Mouse (Mus musculus) forebrain, embryonic 11.5 days (tissue): ENCODE measurements at regions not wholly inside any gene's neighbourhood (a gene's known extent, or its start where the extent isn't known, plus 50 kb on each side); places are given as distances from the start of the nearest gene placed in this dataset.

ENCODE experiments used
- ATAC-seq: fragments of 200-750 bp; cut with Nextera tagmentation; replicated peaks from 2 replicates; pipeline ENCODE4 v1.8.0; 2017; ENCODE audit warnings: moderate TSS enrichment; ENCODE audit not compliant: low FRiP score
- DNase-seq: peaks from one replicate; pipeline ENCODE4 v3.0.0-alpha.2; 2017; ENCODE audit warnings: low spot score
- H3K27ac ChIP-seq: fragments of 300-500 bp; sonication (generic); 2 replicates; pipeline ENCODE4 v1.5.1; 2014; ENCODE audit warnings: low read depth, low read length
- H3K27me3 ChIP-seq: fragments of 300-500 bp; sonication (generic); 2 replicates; pipeline ENCODE4 v1.6.1; 2014; ENCODE audit warnings: mild to moderate bottlenecking, low read length, mixed read lengths; ENCODE audit not compliant: control insufficient read depth, insufficient read depth
- H3K36me3 ChIP-seq: fragments of 300-500 bp; sonication (generic); 2 replicates; pipeline ENCODE4 v1.6.1; 2014; ENCODE audit warnings: mild to moderate bottlenecking, low read length, moderate library complexity, mixed read lengths; ENCODE audit not compliant: control insufficient read depth, insufficient read depth
- H3K4me1 ChIP-seq: fragments of 300-500 bp; sonication (generic); replicated peaks from 2 replicates; pipeline ENCODE4 v1.6.1; 2014; ENCODE audit warnings: low read length, mixed read lengths; ENCODE audit not compliant: control insufficient read depth, insufficient read depth
- H3K4me2 ChIP-seq: fragments of 300-500 bp; sonication (generic); 2 replicates; pipeline ENCODE4 v1.6.1; 2014; ENCODE audit warnings: low read depth, mild to moderate bottlenecking, low read length, moderate library complexity, mixed read lengths; ENCODE audit not compliant: severe bottlenecking
- H3K4me3 ChIP-seq: fragments of 300-500 bp; sonication (generic); 2 replicates; pipeline ENCODE4 v1.5.1; 2014; ENCODE audit warnings: low read depth, low read length
- H3K9ac ChIP-seq: fragments of 300-500 bp; sonication (generic); 2 replicates; pipeline ENCODE4 v1.6.1; 2014; ENCODE audit warnings: low read length
- H3K9me3 ChIP-seq: fragments of 300-500 bp; sonication (generic); 2 replicates; pipeline ENCODE4 v1.6.1; 2016; ENCODE audit warnings: low read length, mixed read lengths; ENCODE audit not compliant: control insufficient read depth
- WGBS: fragments of 180-500 bp; shearing (Covaris S2); extraction: QIAGEN DNeasy Blood & Tissue Kit; methylation state at CpG from one replicate; pipeline ENCODE4 v1.1.7; 2014; 5-methylcytosine and 5-hydroxymethylcytosine counted together

GRCm38 (mm10) chr16:93218402-93218801, 385.5 kb downstream of the Setd4 start:
- H3K27ac ChIP-seq: no peak overlapping the region
- ATAC-seq (no peak), DNase-seq (no peak)
- H3K4me3 ChIP-seq: no peak overlapping the region
- WGBS: 71% methylated on average over 10 of the region's 10 CpGs
- no peaks in the 10 kb centered on the region for H3K9me3 ChIP-seq
- H3K36me3 ChIP-seq: no peaks in the 10 kb centered on the region
- H3K9ac ChIP-seq: no peak overlapping the region
- H3K4me1 ChIP-seq: no peaks in the 10 kb centered on the region; the same call in 1 of the 2 replicates
- no peak overlapping the region for H3K4me2 ChIP-seq
- no peaks in the 10 kb centered on the region for H3K27me3 ChIP-seq

- Histone ChIP-seq H3K27me3 (no peaks in the 10 kb centered on the region), H3K4me1 (no peaks in the 10 kb centered on the region; the same call in 1 of the 2 replicates), H3K36me3 (no peaks in the 10 kb centered on the region), H3K9me3 (no peaks in the 10 kb centered on the region), H3K27ac (no peak overlapping the region), H3K4me3 (no peak overlapping the region), H3K4me2 (no peak overlapping the region), H3K9ac (no peak overlapping the region)
- DNase-seq (no peak), ATAC-seq (no peak)
- WGBS: 38% methylated on average over 12 of the region's 12 CpGs
Measured at GRCm38 (mm10) chr16:93217600-93218226, 386.1 kb downstream of the Setd4 start.

- Histone ChIP-seq H3K4me2 (no peak overlapping the region), H3K4me3 (no peak overlapping the region), H3K9me3 (no peaks in the 10 kb centered on the region), H3K4me1 (no peaks in the 10 kb centered on the region; the same call in 1 of the 2 replicates), H3K36me3 (no peaks in the 10 kb centered on the region), H3K27me3 (no peaks in the 10 kb centered on the region), H3K9ac (no peak overlapping the region), H3K27ac (no peak overlapping the region)
- DNase-seq: no peak
- ATAC-seq: no peak
- 91% methylated on average over 4 of the region's 4 CpGs for WGBS
Measured at GRCm38 (mm10) chr16:93215630-93216029, 388.2 kb downstream of the Setd4 start.

GRCm38 (mm10) chr16:93213618-93214017, 387.7 kb upstream of the Runx1 start:
- ATAC-seq: no peak
- Histone ChIP-seq H3K27me3 (no peaks in the 10 kb centered on the region), H3K36me3 (no peaks in the 10 kb centered on the region), H3K9me3 (no peaks in the 10 kb centered on the region), H3K4me3 (no peak overlapping the region), H3K9ac (no peak overlapping the region), H3K27ac (no peak overlapping the region), H3K4me1 (no peaks in the 10 kb centered on the region; the same call in 1 of the 2 replicates), H3K4me2 (no peak overlapping the region)
- WGBS: 92% methylated on average over 6 of the region's 6 CpGs
- no peak for DNase-seq

- no peaks in the 10 kb centered on the region for H3K36me3 ChIP-seq
- ATAC-seq (no peak), DNase-seq (no peak)
- H3K27ac ChIP-seq: no peak overlapping the region
- no peaks in the 10 kb centered on the region for H3K27me3 ChIP-seq
- no peak overlapping the region for H3K9ac ChIP-seq
- 79% methylated on average over 3 of the region's 3 CpGs for WGBS
- H3K4me1 ChIP-seq: no peaks in the 10 kb centered on the region
- no peak overlapping the region for H3K4me2 ChIP-seq
- H3K4me3 ChIP-seq: no peak overlapping the region
- H3K9me3 ChIP-seq: no peaks in the 10 kb centered on the region
Measured at GRCm38 (mm10) chr16:93207675-93208074, 381.7 kb upstream of the Runx1 start.

- no peak for DNase-seq
- H3K36me3 ChIP-seq: no peaks in the 10 kb centered on the region
- H3K4me2 ChIP-seq: no peak overlapping the region
- H3K4me1 ChIP-seq: no peaks in the 10 kb centered on the region
- H3K9me3 ChIP-seq: no peaks in the 10 kb centered on the region
- H3K4me3 ChIP-seq: no peak overlapping the region
- WGBS: 97% methylated on average over 5 of the region's 5 CpGs
- no peak for ATAC-seq
- no peak overlapping the region for H3K9ac ChIP-seq
- no peak overlapping the region for H3K27ac ChIP-seq
- no peaks in the 10 kb centered on the region for H3K27me3 ChIP-seq
Measured at GRCm38 (mm10) chr16:93207217-93207616, 381.3 kb upstream of the Runx1 start.

GRCm38 (mm10) chr16:93206325-93206724, 380.4 kb upstream of the Runx1 start:
- Histone ChIP-seq H3K9ac (no peak overlapping the region), H3K27me3 (no peaks in the 10 kb centered on the region), H3K27ac (no peak overlapping the region), H3K36me3 (no peaks in the 10 kb centered on the region), H3K4me2 (no peak overlapping the region), H3K9me3 (no peaks in the 10 kb centered on the region), H3K4me1 (no peaks in the 10 kb centered on the region), H3K4me3 (no peak overlapping the region)
- no peak for DNase-seq
- WGBS: 89% methylated on average over 4 of the region's 4 CpGs
- ATAC-seq: no peak

GRCm38 (mm10) chr16:93204601-93205000, 378.7 kb upstream of the Runx1 start:
- H3K36me3 ChIP-seq: no peaks in the 10 kb centered on the region
- WGBS: 83% methylated on average over 4 of the region's 4 CpGs
- DNase-seq (no peak), ATAC-seq (no peak)
- no peak overlapping the region for H3K4me2 ChIP-seq
- H3K9me3 ChIP-seq: no peaks in the 10 kb centered on the region
- H3K27ac ChIP-seq: no peak overlapping the region
- no peaks in the 10 kb centered on the region for H3K4me1 ChIP-seq
- no peak overlapping the region for H3K9ac ChIP-seq
- no peaks in the 10 kb centered on the region for H3K27me3 ChIP-seq
- no peak overlapping the region for H3K4me3 ChIP-seq

- no peak for DNase-seq
Measured at GRCm38 (mm10) chr16:93202591-93202990, 376.6 kb upstream of the Runx1 start.

More at GRCm38 (mm10) chr16:93202591-93202990, 376.6 kb upstream of the Runx1 start:
- H3K9ac ChIP-seq: no peak overlapping the region
- no peak overlapping the region for H3K27ac ChIP-seq
- ATAC-seq: no peak
- H3K27me3 ChIP-seq: no peaks in the 10 kb centered on the region
- H3K4me1 ChIP-seq: no peaks in the 10 kb centered on the region
- no peaks in the 10 kb centered on the region for H3K36me3 ChIP-seq
- H3K4me3 ChIP-seq: no peak overlapping the region
- no peaks in the 10 kb centered on the region for H3K9me3 ChIP-seq
- H3K4me2 ChIP-seq: no peak overlapping the region
